Mouse (Mus musculus) limb, embryonic 14.5 days (tissue): ENCODE data around the gene Fyb2. TPM values are rescaled to one million over a fixed set of nuclear protein-coding genes. Genes with fewer than 3 reads are reported as not detected.

Experiments
- ATAC-seq: fragments of 200-750 bp; cut with Nextera tagmentation; 2 replicates; pipeline ENCODE4 v1.8.0; 2017; ENCODE audit warnings: low read depth, moderate number of reproducible peaks, moderate TSS enrichment; ENCODE audit not compliant: low FRiP score
- DNase-seq: peaks from one replicate; pipeline ENCODE4 v3.0.0-alpha.2; 2015; ENCODE audit warnings: low spot score
- H3K27ac ChIP-seq: fragments of 300-500 bp; sonication (generic); replicated peaks from 2 replicates; pipeline ENCODE4 v1.5.1; 2014; ENCODE audit warnings: low read depth, mild to moderate bottlenecking, low read length, moderate library complexity, mixed read lengths
- H3K27me3 ChIP-seq: fragments of 300-500 bp; sonication (generic); 2 replicates; pipeline ENCODE4 v1.6.1; 2014; ENCODE audit warnings: low read length, mixed read lengths; ENCODE audit not compliant: control insufficient read depth, insufficient read depth
- H3K36me3 ChIP-seq: fragments of 300-500 bp; sonication (generic); 2 replicates; pipeline ENCODE4 v1.6.1; 2014; ENCODE audit warnings: mild to moderate bottlenecking, low read length, moderate library complexity, mixed read lengths; ENCODE audit not compliant: control insufficient read depth, insufficient read depth
- H3K4me1 ChIP-seq: fragments of 300-500 bp; sonication (generic); 2 replicates; pipeline ENCODE4 v1.6.1; 2014; ENCODE audit warnings: antibody characterized with exemption, low read length, mixed read lengths; ENCODE audit not compliant: control insufficient read depth, insufficient read depth
- H3K4me2 ChIP-seq: fragments of 300-500 bp; sonication (generic); replicated peaks from 2 replicates; pipeline ENCODE4 v1.6.1; 2014; ENCODE audit warnings: low read depth, mild to moderate bottlenecking, low read length, moderate library complexity; ENCODE audit not compliant: severe bottlenecking
- H3K4me3 ChIP-seq: fragments of 300-500 bp; sonication (generic); replicated peaks from 2 replicates; pipeline ENCODE4 v1.5.1; 2014; ENCODE audit warnings: low read length
- H3K9ac ChIP-seq: fragments of 300-500 bp; sonication (generic); 2 replicates; pipeline ENCODE4 v1.6.1; 2014; ENCODE audit warnings: mild to moderate bottlenecking, low read depth, low read length, moderate library complexity; ENCODE audit not compliant: severe bottlenecking
- H3K9me3 ChIP-seq: fragments of 300-500 bp; sonication (generic); 2 replicates; pipeline ENCODE4 v1.6.1; 2016; ENCODE audit warnings: low read length; ENCODE audit not compliant: control insufficient read depth
- POLR2A ChIP-seq: fragments of 200-500 bp; IDR thresholded peaks from 2 replicates; pipeline ENCODE4 v1.8.0; 2012; ENCODE audit warnings: inconsistent platforms, mild to moderate bottlenecking, moderate library complexity, borderline replicate concordance; ENCODE audit not compliant: insufficient read depth, insufficient read length; ENCODE audit errors: extremely low read depth
- WGBS: fragments of 180-500 bp; shearing (Covaris S2); extraction: QIAGEN DNeasy Blood & Tissue Kit; methylation state at CpG from one replicate; pipeline ENCODE4 v1.1.7; 2014; 5-methylcytosine and 5-hydroxymethylcytosine counted together
- polyA plus RNA-seq, 2 experiments: library from polyadenylated mRNA; depleted of rRNA in 1 of 2; stranded (reverse) in 1 of 2; unstranded in 1 of 2; fragments of >200 nt; fragmentation: Nextera tagmentation in 1 of 2; extraction: Ambion mirVana in 1 of 2; gene quantifications; 2 replicates each; pipeline versions ENCODE4 v1.2.1 to v1.2.3; 2012 to 2014

The Fyb2 gene
- polyA plus RNA-seq, 2 experiments, result 0.30 to 0.39 TPM

- DNase-seq, result no peak
- Histone ChIP-seq H3K9me3 (no peaks in the 10 kb centered on the region), H3K4me2 (no peak overlapping the region), H3K4me1 (no peaks in the 10 kb centered on the region), H3K4me3 (no peak overlapping the region), H3K27me3 (no peaks in the 10 kb centered on the region), H3K9ac (no peak overlapping the region), H3K36me3 (no peaks in the 10 kb centered on the region), H3K27ac (no peak overlapping the region)
- no peak for ATAC-seq
- WGBS, result 87% methylated on average over 5 of the region's 5 CpGs
- no peak for TF ChIP-seq POLR2A
Measured at GRCm38 (mm10) chr4:104925383-104925782, 12.1 kb downstream of the Fyb2 start.

GRCm38 (mm10) chr4:104929165-104929564 lies 15.9 kb downstream of the Fyb2 start:
- ATAC-seq (no peak), DNase-seq (no peak)
- H3K27me3 ChIP-seq, result no peaks in the 10 kb centered on the region
- no peaks in the 10 kb centered on the region for H3K9me3 ChIP-seq
- H3K36me3 ChIP-seq, result no peaks in the 10 kb centered on the region
- H3K4me2 ChIP-seq, result no peak overlapping the region
- H3K4me1 ChIP-seq, result no peaks in the 10 kb centered on the region
- TF ChIP-seq POLR2A, result no peak
- H3K4me3 ChIP-seq, result no peak overlapping the region
- no peak overlapping the region for H3K27ac ChIP-seq
- H3K9ac ChIP-seq, result no peak overlapping the region
- 83% methylated on average over 7 of the region's 7 CpGs for WGBS

- Histone ChIP-seq H3K27me3 (no peaks in the 10 kb centered on the region), H3K4me1 (no peaks in the 10 kb centered on the region), H3K9ac (no peak overlapping the region), H3K9me3 (no peaks in the 10 kb centered on the region), H3K27ac (no peak overlapping the region), H3K4me3 (no peak overlapping the region), H3K4me2 (no peak overlapping the region), H3K36me3 (no peaks in the 10 kb centered on the region)
- DNase-seq (no peak), ATAC-seq (no peak)
- no peak for TF ChIP-seq POLR2A
Measured at GRCm38 (mm10) chr4:104933620-104934019, 20.4 kb downstream of the Fyb2 start.

- Histone ChIP-seq H3K4me3 (no peak overlapping the region), H3K4me1 (no peaks in the 10 kb centered on the region), H3K36me3 (no peaks in the 10 kb centered on the region), H3K27me3 (no peaks in the 10 kb centered on the region), H3K9ac (no peak overlapping the region), H3K9me3 (no peaks in the 10 kb centered on the region), H3K4me2 (no peak overlapping the region), H3K27ac (no peak overlapping the region)
- 65% methylated on average over 3 of the region's 3 CpGs for WGBS
- ATAC-seq (no peak), DNase-seq (no peak)
- TF ChIP-seq POLR2A, result no peak
Measured at GRCm38 (mm10) chr4:104934997-104935396, 21.7 kb downstream of the Fyb2 start.

GRCm38 (mm10) chr4:104935436-104935835 lies 22.2 kb downstream of the Fyb2 start:
- ATAC-seq (no peak), DNase-seq (no peak)
- no peaks in the 10 kb centered on the region for H3K9me3 ChIP-seq
- TF ChIP-seq POLR2A, result no peak
- H3K9ac ChIP-seq, result no peak overlapping the region
- H3K36me3 ChIP-seq, result no peaks in the 10 kb centered on the region
- no peaks in the 10 kb centered on the region for H3K4me1 ChIP-seq
- 49% methylated on average over 3 of the region's 3 CpGs for WGBS
- no peaks in the 10 kb centered on the region for H3K27me3 ChIP-seq
- no peak overlapping the region for H3K4me2 ChIP-seq
- H3K4me3 ChIP-seq, result no peak overlapping the region
- no peak overlapping the region for H3K27ac ChIP-seq

- 51% methylated on average over 9 of the region's 9 CpGs for WGBS
- no peaks in the 10 kb centered on the region for H3K4me1 ChIP-seq
- no peak overlapping the region for H3K4me2 ChIP-seq
- no peaks in the 10 kb centered on the region for H3K9me3 ChIP-seq
- H3K27ac ChIP-seq, result no peak overlapping the region
- TF ChIP-seq POLR2A, result no peak
- peak; percentile 16 for DNase-seq
- ATAC-seq, result no peak
- H3K36me3 ChIP-seq, result no peaks in the 10 kb centered on the region
- no peak overlapping the region for H3K4me3 ChIP-seq
- H3K9ac ChIP-seq, result no peak overlapping the region
- H3K27me3 ChIP-seq, result no peaks in the 10 kb centered on the region
Measured at GRCm38 (mm10) chr4:104936011-104936410, 22.8 kb downstream of the Fyb2 start.
